Mouse (Mus musculus) brain, embryonic 14.5 days (tissue): Measurements from ENCODE around the gene Rpl4.
"Not testable (repeated sequence)": the region's sequence is repeated elsewhere in the genome, so short reads cannot be mapped to it uniquely, and the experiment has no call there.

Experiments used
- CTCF ChIP-seq: fragments of 200-500 bp; IDR thresholded peaks from 2 replicates; pipeline ENCODE4 v1.5.1; 2012; ENCODE audit warnings: inconsistent platforms, mild to moderate bottlenecking, moderate library complexity, borderline replicate concordance; ENCODE audit not compliant: insufficient read depth, insufficient read length; ENCODE audit errors: extremely low read depth
- POLR2A ChIP-seq: fragments of 200-500 bp; IDR thresholded peaks from 2 replicates; pipeline ENCODE4 v1.6.1; 2012; ENCODE audit warnings: mild to moderate bottlenecking, inconsistent platforms, borderline replicate concordance; ENCODE audit not compliant: poor library complexity, insufficient read depth, insufficient read length, severe bottlenecking; ENCODE audit errors: extremely low read depth

DNA sequence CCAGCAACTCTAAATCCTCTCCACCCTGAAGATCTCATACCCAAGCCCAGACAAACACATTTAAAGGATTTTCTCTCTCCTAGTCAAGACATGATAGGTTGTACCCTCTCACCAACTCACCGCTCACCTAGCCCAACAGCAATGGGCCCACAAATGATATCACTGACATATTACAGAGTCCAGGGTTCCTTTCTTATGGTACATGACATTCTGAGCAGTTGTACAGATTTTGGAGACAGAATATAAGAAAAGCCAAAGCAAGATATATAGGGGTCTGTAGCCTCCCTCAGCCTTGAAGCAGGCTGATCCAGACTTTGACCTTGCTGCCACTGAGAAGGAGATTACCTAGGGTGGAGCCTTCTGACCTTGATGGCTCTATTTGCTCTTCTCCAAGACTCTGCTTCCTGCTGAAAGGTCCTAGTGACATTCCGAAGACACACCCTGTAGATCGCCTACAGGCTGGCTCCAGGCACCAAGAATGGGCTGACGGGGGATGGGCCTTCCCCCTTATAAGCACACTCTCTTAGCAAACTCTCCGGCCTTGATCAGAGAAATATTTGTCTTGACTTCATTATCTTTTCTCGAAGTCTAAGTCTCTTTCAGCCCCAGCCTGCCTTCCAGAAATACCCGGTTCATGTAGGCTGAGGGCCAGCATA, 25.7 kb downstream of the Rpl4 start:
- TF ChIP-seq CTCF, POLR2A: not testable (repeated sequence)
